29 mouse cellular contexts compared by ENCODE assay signal in genomic region chr6:145887719-145888118, GRCm38 (mm10). TPM values are rescaled to one million over a fixed set of nuclear protein-coding genes. Genes with fewer than 3 reads are reported as not detected.
"Had no signal": no experiment of that assay in that cellular context is flagged by ENCODE, and none has a peak within 500 bp of the region (broad histone marks: within the 10 kb centered on the region; RNA-seq: fewer than 3 reads in every experiment).

No protein-coding gene starts in this region.

- H3K4me1 ChIP-seq: embryonic facial prominence, embryonic 12.5 days; forebrain, embryonic 10.5 days; forebrain, embryonic 12.5 days; forebrain, embryonic 15.5 days had no signal

- H3K4me3 ChIP-seq: embryonic facial prominence, embryonic 10.5 days; embryonic facial prominence, embryonic 12.5 days; embryonic facial prominence, embryonic 13.5 days; embryonic facial prominence, embryonic 15.5 days; erythroblast, embryonic 14.5 days; forebrain, embryonic 10.5 days; forebrain, embryonic 12.5 days; forebrain, embryonic 13.5 days; forebrain, embryonic 15.5 days; gastrocnemius, adult 2 months; heart, adult 2 months had no signal

- H3K4me2 ChIP-seq: embryonic facial prominence, embryonic 12.5 days; embryonic facial prominence, embryonic 13.5 days; embryonic facial prominence, embryonic 15.5 days; forebrain, embryonic 12.5 days; forebrain, embryonic 13.5 days; forebrain, embryonic 15.5 days had no signal

- H3K27me3 ChIP-seq: embryonic facial prominence, embryonic 12.5 days; embryonic facial prominence, embryonic 13.5 days; embryonic facial prominence, embryonic 15.5 days; forebrain, embryonic 12.5 days; forebrain, embryonic 13.5 days; forebrain, embryonic 15.5 days had no signal

- H3K9me3 ChIP-seq: embryonic facial prominence, embryonic 10.5 days; embryonic facial prominence, embryonic 12.5 days; embryonic facial prominence, embryonic 13.5 days; embryonic facial prominence, embryonic 15.5 days; forebrain, embryonic 10.5 days; forebrain, embryonic 12.5 days; forebrain, embryonic 13.5 days; forebrain, embryonic 15.5 days had no signal

- H3K9ac ChIP-seq: embryonic facial prominence, embryonic 12.5 days; embryonic facial prominence, embryonic 13.5 days; embryonic facial prominence, embryonic 15.5 days; forebrain, embryonic 12.5 days; forebrain, embryonic 13.5 days; forebrain, embryonic 15.5 days; forebrain, postnatal 0 days had no signal

- H3K27ac ChIP-seq: embryonic facial prominence, embryonic 10.5 days; embryonic facial prominence, embryonic 12.5 days; embryonic facial prominence, embryonic 13.5 days; embryonic facial prominence, embryonic 15.5 days; forebrain, embryonic 10.5 days; forebrain, embryonic 12.5 days; forebrain, embryonic 13.5 days; forebrain, embryonic 15.5 days; gastrocnemius, adult 2 months; heart, adult 2 months had no signal

- ATAC-seq: forebrain, embryonic 13.5 days; forebrain, embryonic 14.5 days; forebrain, embryonic 15.5 days; forebrain, embryonic 16.5 days; forebrain, postnatal 0 days had no signal

- H3K36me3 ChIP-seq: embryonic facial prominence, embryonic 10.5 days; embryonic facial prominence, embryonic 12.5 days; embryonic facial prominence, embryonic 13.5 days; embryonic facial prominence, embryonic 15.5 days; forebrain, embryonic 10.5 days; forebrain, embryonic 12.5 days; forebrain, embryonic 15.5 days had no signal

- DNase-seq: cerebellum, adult 8-10 months; cerebellum, adult 9-10 months; cerebellum, adult 9-11 months; cerebellum, postnatal 10 days; cerebellum, postnatal 14 days; cerebellum, postnatal 25 days; cerebellum, postnatal 36 days; embryo, embryonic 11 days; forebrain, postnatal 0 days; gastrocnemius, adult 2 months; gastrocnemius, postnatal 10 days; gastrocnemius, postnatal 14 days; gastrocnemius, postnatal 25 days; gastrocnemius, postnatal 36 days; heart, adult 18-20 months; heart, adult 2 months had no signal

RNA-seq across cellular contexts. Expression of gene Bhlhe41, which starts 22.4 kb away (rescaled TPM):
- total RNA-seq: granulocyte monocyte progenitor cell, adult 5-6 weeks had no signal

RNA-seq across cellular contexts. Expression of gene Sspn, which starts 43.7 kb away (rescaled TPM):
- total RNA-seq: common myeloid progenitor, adult 5-6 weeks; granulocyte monocyte progenitor cell, adult 5-6 weeks had no signal
- polyA plus RNA-seq: erythroblast, embryonic 14.5 days had no signal
